Mouse (Mus musculus) liver, postnatal 0 days (tissue): ENCODE data around the gene Cyren.

Experiments
- CTCF ChIP-seq: sonication (generic); IDR thresholded peaks from 2 replicates; pipeline ENCODE4 v1.5.1; 2016; ENCODE audit warnings: antibody characterized with exemption, low read depth
- EP300 ChIP-seq: IDR thresholded peaks from 2 replicates; pipeline ENCODE4 v1.6.1; 2016; ENCODE audit warnings: antibody characterized with exemption, low read depth, mild to moderate bottlenecking

GRCm38 (mm10) chr6:34879911-34880475, 2.1 kb upstream of the Cyren start:
- TF ChIP-seq EP300 (no peak), CTCF (peak; percentile 68)
